Mouse (Mus musculus) heart, embryonic 16.5 days (tissue): ENCODE data around the gene Ubtf. TPM values are rescaled to one million over a fixed set of nuclear protein-coding genes. Genes with fewer than 3 reads are reported as not detected.

ENCODE experiments used
- ATAC-seq: fragments of 200-750 bp; cut with Nextera tagmentation; replicated peaks from 2 replicates; pipeline ENCODE4 v1.8.0; 2017; ENCODE audit warnings: moderate number of reproducible peaks; ENCODE audit not compliant: insufficient read depth, low FRiP score; ENCODE audit errors: extremely low read depth
- H3K27ac ChIP-seq: fragments of 300-500 bp; sonication (generic); 2 replicates; pipeline ENCODE4 v1.5.1; 2014; ENCODE audit warnings: mild to moderate bottlenecking, low read length, control low read depth, moderate library complexity
- H3K27me3 ChIP-seq: fragments of 300-500 bp; sonication (generic); 2 replicates; pipeline ENCODE4 v1.6.1; 2014; ENCODE audit warnings: low read length, mixed read lengths; ENCODE audit not compliant: control insufficient read depth, insufficient read depth
- H3K36me3 ChIP-seq: fragments of 300-500 bp; sonication (generic); 2 replicates; pipeline ENCODE4 v1.6.1; 2014; ENCODE audit not compliant: control insufficient read depth, insufficient read depth
- H3K4me1 ChIP-seq: fragments of 300-500 bp; sonication (generic); 2 replicates; pipeline ENCODE4 v1.6.1; 2014; ENCODE audit warnings: low read length, mixed read lengths; ENCODE audit not compliant: control insufficient read depth, insufficient read depth
- H3K4me2 ChIP-seq: fragments of 300-500 bp; sonication (generic); 2 replicates; pipeline ENCODE4 v1.6.1; 2014; ENCODE audit warnings: low read depth, mild to moderate bottlenecking, control low read depth, low read length
- H3K4me3 ChIP-seq: fragments of 300-500 bp; sonication (generic); 2 replicates; pipeline ENCODE4 v1.5.1; 2014; ENCODE audit warnings: mild to moderate bottlenecking, control low read depth, low read length
- H3K9ac ChIP-seq: fragments of 300-500 bp; sonication (generic); 2 replicates; pipeline ENCODE4 v1.6.1; 2014; ENCODE audit warnings: low read length, control low read depth
- H3K9me3 ChIP-seq: fragments of 300-500 bp; sonication (generic); replicated peaks from 2 replicates; pipeline ENCODE4 v1.6.1; 2016; ENCODE audit warnings: low read length; ENCODE audit not compliant: control insufficient read depth
- WGBS: fragments of 180-500 bp; shearing (Covaris S2); extraction: QIAGEN DNeasy Blood & Tissue Kit; methylation state at CpG from one replicate; pipeline ENCODE4 v1.1.7; 2014; 5-methylcytosine and 5-hydroxymethylcytosine counted together
- polyA plus RNA-seq: library from polyadenylated mRNA; unstranded; fragments of >200 nt; fragmentation: Nextera tagmentation; extraction: Ambion mirVana; gene quantifications from 2 replicates; pipeline ENCODE4 v1.2.1, GENCODE M21; 2015

The Ubtf gene
- polyA plus RNA-seq, 1 experiment from 2014 or later: 58.9 TPM

DNA sequence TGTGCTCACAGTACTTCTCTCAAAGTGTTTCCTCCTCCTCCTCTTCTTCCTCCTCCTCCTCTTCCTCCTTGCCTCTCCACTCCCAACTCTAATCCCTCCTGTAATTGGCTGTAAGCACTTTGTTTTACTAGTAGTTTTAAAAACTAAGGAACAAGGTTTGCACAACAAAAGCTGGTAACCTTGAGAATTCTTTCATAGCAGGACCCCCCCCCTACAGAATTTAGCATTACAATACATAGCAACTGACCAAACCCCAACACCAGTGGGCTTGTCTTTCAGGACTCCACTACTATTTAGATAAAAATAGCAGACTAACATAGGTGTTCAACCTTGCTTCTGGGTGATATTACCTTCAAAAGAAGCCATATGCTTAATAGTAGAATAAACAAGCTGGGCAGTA is 10.0 kb upstream of the Ubtf start:
- H3K4me2 ChIP-seq: no peak overlapping the region
- no peak overlapping the region for H3K9ac ChIP-seq
- ATAC-seq: no peak
- no peaks in the 10 kb centered on the region for H3K27me3 ChIP-seq
- H3K4me3 ChIP-seq: no peak overlapping the region
- no peak overlapping the region for H3K27ac ChIP-seq
- H3K36me3 ChIP-seq: no peaks in the 10 kb centered on the region
- no peaks in the 10 kb centered on the region for H3K4me1 ChIP-seq
- no peaks in the 10 kb centered on the region for H3K9me3 ChIP-seq

DNA sequence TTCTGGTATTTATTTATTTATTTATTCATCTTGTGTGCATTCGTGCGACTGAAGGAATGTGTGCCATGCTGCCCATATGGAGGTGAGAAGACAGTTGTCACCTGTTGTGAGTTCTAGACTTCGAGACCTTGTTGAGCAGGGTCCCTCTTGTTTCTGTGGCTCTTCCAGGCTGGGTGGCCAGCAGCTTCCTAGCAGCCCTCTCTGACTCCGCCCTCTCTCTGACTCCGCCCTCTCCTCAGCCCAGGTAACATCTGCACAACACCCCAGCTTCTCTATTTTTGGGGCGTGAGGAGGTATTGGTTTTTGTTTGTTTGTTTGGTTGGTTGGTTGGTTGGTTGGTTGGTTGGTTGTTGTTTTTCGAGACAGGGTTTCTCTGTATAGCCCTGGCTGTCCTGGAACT is 8.3 kb upstream of the Ubtf start:
- H3K9ac ChIP-seq: no peak overlapping the region

DNA sequence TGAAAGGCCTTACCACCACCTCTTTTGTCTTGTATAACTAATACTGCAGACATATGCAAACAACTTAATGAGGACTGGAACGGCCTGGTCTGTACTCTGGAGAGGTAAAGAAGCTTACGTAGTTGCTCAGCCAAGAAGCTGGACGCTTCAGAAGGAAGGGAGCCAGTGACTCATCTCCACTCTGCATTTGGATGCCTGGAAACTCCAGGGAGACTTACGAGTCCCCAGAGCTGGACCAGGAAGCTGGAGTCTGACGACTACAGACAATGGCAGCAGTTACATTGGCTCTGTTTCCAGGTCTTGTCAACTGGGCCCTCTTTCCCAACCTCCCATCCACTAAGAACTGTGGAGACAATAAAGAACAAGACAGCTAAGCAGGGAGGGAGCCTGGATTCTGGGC is 7.7 kb upstream of the Ubtf start:
- no peaks in the 10 kb centered on the region for H3K9me3 ChIP-seq
- 50% methylated on average over 5 of the region's 5 CpGs for WGBS
- no peaks in the 10 kb centered on the region for H3K27me3 ChIP-seq
- no peak overlapping the region for H3K4me3 ChIP-seq
- H3K27ac ChIP-seq: no peak overlapping the region
- ATAC-seq: no peak
- H3K4me1 ChIP-seq: no peaks in the 10 kb centered on the region
- H3K36me3 ChIP-seq: no peaks in the 10 kb centered on the region
- H3K9ac ChIP-seq: no peak overlapping the region
- no peak overlapping the region for H3K4me2 ChIP-seq

More for the DNA sequence above, 8.3 kb upstream of the Ubtf start:
- H3K27me3 ChIP-seq: no peaks in the 10 kb centered on the region
- no peak overlapping the region for H3K27ac ChIP-seq
- no peak overlapping the region for H3K4me2 ChIP-seq
- no peaks in the 10 kb centered on the region for H3K4me1 ChIP-seq
- no peaks in the 10 kb centered on the region for H3K9me3 ChIP-seq
- no peaks in the 10 kb centered on the region for H3K36me3 ChIP-seq
- ATAC-seq: no peak
- no peak overlapping the region for H3K4me3 ChIP-seq
- WGBS: 66% methylated on average over 7 of the region's 7 CpGs

DNA sequence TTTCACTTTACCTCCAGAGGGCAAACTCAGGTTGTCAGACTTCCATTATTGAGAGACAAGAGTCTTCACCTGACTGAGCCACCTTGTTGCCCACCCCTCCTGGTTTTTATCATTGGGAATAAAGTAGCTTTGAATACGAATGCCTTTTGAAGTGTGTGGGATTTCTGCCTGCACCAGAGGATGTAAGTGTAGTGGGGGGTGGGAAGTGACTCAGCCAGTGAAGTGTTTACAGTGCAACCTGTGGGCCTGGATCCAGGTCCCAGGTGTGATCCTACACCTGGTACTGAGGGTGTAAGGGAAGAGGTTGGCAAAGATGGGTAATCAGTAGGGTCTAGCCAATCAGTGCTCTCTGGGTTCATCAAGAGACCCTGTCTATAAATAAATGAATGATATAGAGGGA is 4.0 kb upstream of the Ubtf start:
- ATAC-seq: no peak
- no peaks in the 10 kb centered on the region for H3K27me3 ChIP-seq

DNA sequence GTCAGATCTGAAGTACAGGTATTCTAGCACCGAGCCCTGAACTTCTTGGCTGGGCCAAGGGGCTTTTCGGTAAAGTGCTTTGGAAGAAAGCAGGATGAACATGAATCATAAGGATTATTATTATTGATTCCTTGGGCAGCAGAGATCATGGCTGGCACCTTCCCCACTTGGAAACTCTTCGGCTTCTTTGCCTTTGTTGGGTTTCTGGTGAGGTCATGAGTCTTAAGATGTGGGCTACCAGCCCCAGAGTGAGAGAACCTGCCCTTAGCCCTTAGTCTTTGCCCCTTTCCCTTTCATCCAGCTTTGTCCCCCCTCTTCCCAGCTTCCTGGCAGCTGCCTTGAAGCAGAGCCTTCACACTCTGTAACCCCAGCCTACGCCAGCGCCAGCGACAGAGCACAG is 2.4 kb upstream of the Ubtf start:
- WGBS: 68% methylated on average over 6 of the region's 6 CpGs
- H3K27me3 ChIP-seq: no peaks in the 10 kb centered on the region
- H3K4me1 ChIP-seq: peaks cover 3% of the 10 kb centered on the region; the same call in 1 of the 2 replicates
- no peak overlapping the region for H3K4me2 ChIP-seq
- no peak overlapping the region for H3K4me3 ChIP-seq
- H3K36me3 ChIP-seq: no peaks in the 10 kb centered on the region
- ATAC-seq: no peak
- H3K9ac ChIP-seq: no peak overlapping the region
- no peak overlapping the region for H3K27ac ChIP-seq
- no peaks in the 10 kb centered on the region for H3K9me3 ChIP-seq

More for the DNA sequence above, 4.0 kb upstream of the Ubtf start:
- Histone ChIP-seq H3K4me3 (no peak overlapping the region), H3K27ac (no peak overlapping the region), H3K9ac (no peak overlapping the region), H3K4me2 (no peak overlapping the region), H3K9me3 (no peaks in the 10 kb centered on the region), H3K36me3 (no peaks in the 10 kb centered on the region), H3K4me1 (peaks cover 3% of the 10 kb centered on the region; the same call in 1 of the 2 replicates)
- 76% methylated on average over 1 of the region's 1 CpGs for WGBS

DNA sequence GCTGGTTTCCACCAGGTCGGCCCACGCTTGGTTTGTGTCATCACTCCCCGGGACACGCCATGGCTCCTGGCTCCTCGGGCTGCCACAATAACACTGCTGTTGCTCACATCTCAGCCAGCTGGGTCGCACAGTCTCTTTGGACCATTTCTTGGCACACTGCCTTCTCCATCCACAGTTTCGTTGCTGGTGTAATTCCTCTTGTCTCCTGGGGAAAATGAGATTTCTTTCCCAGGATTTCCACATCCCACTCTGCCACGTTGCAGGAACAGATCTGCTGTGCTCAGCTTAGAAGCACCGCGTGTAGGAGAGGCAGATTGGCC is 1.1 kb upstream of the Ubtf start:
- WGBS: 12% methylated on average over 10 of the region's 10 CpGs
- no peak; the same call in 1 of the 2 replicates for ATAC-seq
- H3K27me3 ChIP-seq: no peaks in the 10 kb centered on the region
- peak overlapping the region; percentile 99 for H3K27ac ChIP-seq
- peaks cover 10% of the 10 kb centered on the region for H3K4me1 ChIP-seq
- no peaks in the 10 kb centered on the region for H3K36me3 ChIP-seq
- peak overlapping the region; percentile 96 for H3K4me3 ChIP-seq
- peak overlapping the region; percentile 97 for H3K4me2 ChIP-seq
- no peaks in the 10 kb centered on the region for H3K9me3 ChIP-seq
- H3K9ac ChIP-seq: peak overlapping the region; percentile 97

DNA sequence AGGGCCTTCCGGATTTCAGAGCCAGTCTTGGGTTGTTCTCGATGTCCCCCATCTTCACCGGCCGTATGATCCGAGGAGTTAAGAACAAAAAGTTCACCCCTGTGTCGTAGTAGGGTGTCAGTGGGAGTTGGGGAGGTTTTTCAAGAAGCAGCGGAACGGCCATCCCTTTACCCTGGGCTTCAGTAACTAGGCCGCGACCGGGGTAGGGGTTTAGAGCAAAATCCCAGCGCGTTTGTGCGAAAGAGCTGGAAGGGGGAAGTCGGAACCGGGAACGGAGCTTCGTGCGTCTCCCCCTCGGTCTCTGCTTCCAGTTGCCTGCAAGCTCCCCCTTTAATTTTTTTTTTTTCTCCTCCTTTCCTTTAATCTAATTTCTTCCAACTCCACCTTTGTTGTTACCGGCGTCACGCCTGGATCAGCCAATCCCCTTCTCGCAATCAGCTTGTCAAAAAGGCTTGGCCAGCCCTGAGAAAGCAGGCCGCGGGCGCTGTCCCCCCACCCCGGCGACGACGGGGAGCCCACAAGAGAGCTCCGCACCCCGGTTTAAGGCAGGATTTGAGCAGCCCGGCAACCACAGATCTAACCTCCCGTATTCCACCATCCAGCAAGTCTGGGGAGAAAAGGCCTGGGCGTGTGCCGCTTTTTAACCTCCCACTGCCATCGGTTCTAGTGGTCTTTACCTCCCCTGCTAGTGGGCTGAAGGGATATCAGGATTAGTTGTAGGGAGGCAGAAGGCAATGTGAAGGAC is 571 bp upstream of the Ubtf start:
- Histone ChIP-seq H3K27me3 (no peaks in the 10 kb centered on the region), H3K9me3 (no peaks in the 10 kb centered on the region), H3K4me2 (peak overlapping the region; percentile 97), H3K4me1 (peaks cover 14% of the 10 kb centered on the region), H3K4me3 (peak overlapping the region; percentile 96), H3K9ac (peak overlapping the region; percentile 97), H3K36me3 (no peaks in the 10 kb centered on the region; the same call in 1 of the 2 replicates), H3K27ac (peak overlapping the region; percentile 99)
- ATAC-seq: no peak
- WGBS: under 1% methylated on average over 38 of the region's 38 CpGs

DNA sequence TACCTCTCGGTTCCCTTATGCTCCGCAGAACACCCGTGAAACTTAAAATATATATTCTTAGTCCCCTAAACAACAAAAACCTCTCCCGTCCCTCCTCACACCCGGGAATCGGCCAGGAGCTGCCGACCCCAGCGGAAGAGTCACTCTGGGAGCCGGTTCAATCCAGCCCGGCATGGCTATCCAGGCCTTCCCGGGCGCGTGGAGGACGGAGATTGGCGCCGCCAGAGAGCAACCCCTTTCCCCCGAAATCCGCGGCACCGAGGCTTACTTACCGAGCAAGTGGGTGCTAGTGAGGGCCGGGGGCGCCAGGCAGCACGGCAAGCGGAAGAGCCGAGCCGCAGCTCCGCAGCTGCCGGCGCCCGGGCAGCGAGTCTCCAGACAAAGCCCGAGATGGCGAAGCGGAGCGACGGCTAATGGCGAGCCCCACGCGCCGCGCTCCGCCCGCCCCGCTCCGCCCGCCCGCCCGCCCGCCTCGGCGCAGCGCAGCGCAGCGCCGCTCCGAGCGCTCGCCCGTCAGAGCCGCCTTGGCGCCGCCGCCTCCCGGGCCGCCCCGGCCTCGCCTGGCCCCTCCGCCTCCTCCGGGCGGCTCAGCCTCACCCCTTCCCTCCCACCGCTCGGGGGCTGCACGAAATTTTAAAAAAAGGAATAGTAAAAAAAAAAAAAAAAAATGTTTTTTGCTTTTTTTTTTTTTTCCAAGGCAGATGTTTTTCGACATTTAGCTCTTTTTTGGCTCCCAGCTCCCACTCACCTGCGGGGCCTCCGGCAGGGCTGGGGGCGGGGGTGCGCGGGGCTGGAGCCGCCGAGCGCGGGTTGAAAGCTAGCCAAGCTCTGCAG is 749 bp downstream of the Ubtf start:
- Histone ChIP-seq H3K27me3 (no peaks in the 10 kb centered on the region), H3K4me3 (peak overlapping the region; percentile 96), H3K9me3 (no peaks in the 10 kb centered on the region), H3K36me3 (peaks cover 13% of the 10 kb centered on the region), H3K9ac (peak overlapping the region; percentile 97), H3K4me2 (peak overlapping the region; percentile 97), H3K4me1 (peaks cover 14% of the 10 kb centered on the region), H3K27ac (peak overlapping the region; percentile 99)
- WGBS: under 1% methylated on average over 53 of the region's 84 CpGs
- ATAC-seq: no peak

DNA sequence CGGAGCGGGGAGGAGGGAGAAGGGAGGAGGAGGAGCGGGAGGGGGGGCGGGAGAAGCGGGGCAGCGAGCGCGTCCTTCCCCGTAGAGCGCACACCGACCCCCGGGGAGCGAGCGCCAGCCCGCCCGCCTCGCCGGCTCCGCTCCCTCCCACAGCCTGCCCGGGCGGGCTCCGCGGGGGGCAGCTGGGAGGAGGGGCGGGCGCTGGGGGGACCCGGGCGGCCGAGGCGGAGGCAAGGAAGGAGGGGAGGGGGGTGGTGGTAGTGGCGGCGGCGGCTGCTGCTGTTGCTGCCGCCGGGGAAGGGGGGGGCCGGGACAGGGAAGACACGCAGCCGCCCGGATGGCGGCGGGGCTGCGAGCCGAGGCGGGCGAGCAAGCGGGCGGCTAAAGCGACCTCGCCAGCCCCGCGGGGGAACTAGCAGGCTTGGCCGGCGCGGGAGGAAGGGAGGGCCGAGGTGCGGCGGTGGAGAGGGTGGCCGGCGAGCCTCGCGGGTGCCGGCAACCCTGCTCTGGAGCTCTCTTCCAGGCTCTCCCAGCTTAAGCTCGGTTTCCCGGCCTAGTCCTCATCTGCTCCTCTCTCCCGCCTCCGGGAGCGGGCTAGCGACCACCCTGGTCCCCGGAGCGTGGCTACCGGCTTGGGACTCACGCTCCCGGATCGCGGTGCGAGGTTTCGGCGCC is 1.5 kb downstream of the Ubtf start:
- Histone ChIP-seq H3K27me3 (no peaks in the 10 kb centered on the region), H3K4me1 (peaks cover 14% of the 10 kb centered on the region), H3K9me3 (no peaks in the 10 kb centered on the region), H3K9ac (peak overlapping the region; percentile 97), H3K4me2 (peak overlapping the region; percentile 97), H3K4me3 (peak overlapping the region; percentile 96), H3K27ac (peak overlapping the region; percentile 99), H3K36me3 (peaks cover 21% of the 10 kb centered on the region)
- WGBS: 0% methylated on average over 46 of the region's 77 CpGs
- ATAC-seq: peak; percentile 60
